Mouse (Mus musculus) MEL (cell line): Measurements from ENCODE around the gene Tmc8. TPM values are rescaled to one million over a fixed set of nuclear protein-coding genes. Genes with fewer than 3 reads are reported as not detected.
A peak's percentile ranks its signal among the peaks of the same experiment; 100 is the strongest.

Experiments
- DNase-seq: peaks from one replicate; pipeline ENCODE4 v3.0.0; 2011; ENCODE audit warnings: low read depth, low spot score
- H3K27ac ChIP-seq: 2 replicates; pipeline ENCODE4 v1.5.1; 2012; ENCODE audit warnings: low read depth, mild to moderate bottlenecking, control low read depth, low read length, moderate library complexity; ENCODE audit not compliant: control insufficient read depth
- H3K27me3 ChIP-seq, 2 experiments: fragments of 150-350 bp in 1 of 2; sonication (generic) in 1 of 2; 2 replicates each; pipeline ENCODE4 v1.6.1; 2012; ENCODE audit warnings: low read length in 2 of 2, mild to moderate bottlenecking in 2 of 2, improper control_type of control experiment in 1 of 2, moderate library complexity in 1 of 2; ENCODE audit not compliant: insufficient read depth in 2 of 2, control insufficient read depth in 1 of 2
- H3K36me3 ChIP-seq, 2 experiments: 2 replicates each; pipeline ENCODE4 v1.6.1; 2012 to 2014; ENCODE audit warnings: low read length in 2 of 2, improper control_type of control experiment in 1 of 2, inconsistent platforms in 1 of 2, mild to moderate bottlenecking in 1 of 2; ENCODE audit not compliant: insufficient read depth in 2 of 2, control insufficient read depth in 1 of 2
- H3K4me1 ChIP-seq, 2 experiments: fragments of 150-350 bp in 1 of 2; sonication (generic) in 1 of 2; 2 replicates each; pipeline ENCODE4 v1.6.1; 2012; ENCODE audit warnings: low read length in 2 of 2, improper control_type of control experiment in 1 of 2, mild to moderate bottlenecking in 1 of 2; ENCODE audit not compliant: insufficient read depth in 2 of 2, control insufficient read depth in 1 of 2
- H3K4me3 ChIP-seq, 2 experiments: fragments of 150-350 bp in 1 of 2; sonication (generic) in 1 of 2; 2 replicates each; pipeline ENCODE4 v1.5.1; 2012; ENCODE audit warnings: low read depth in 2 of 2, low read length in 2 of 2, mild to moderate bottlenecking in 2 of 2, moderate library complexity in 2 of 2, control low read depth in 1 of 2, improper control_type of control experiment in 1 of 2; ENCODE audit not compliant: control insufficient read depth in 1 of 2, insufficient read depth in 1 of 2
- H3K79me2 ChIP-seq: 2 replicates; pipeline ENCODE4 v1.6.1; 2012; ENCODE audit warnings: mild to moderate bottlenecking, low read length, moderate library complexity; ENCODE audit not compliant: control insufficient read depth, poor library complexity, insufficient read depth
- H3K9ac ChIP-seq: 2 replicates; pipeline ENCODE4 v1.6.1; 2012; ENCODE audit warnings: low read depth, mild to moderate bottlenecking, control low read depth, low read length, moderate library complexity; ENCODE audit not compliant: control insufficient read depth, poor library complexity, severe bottlenecking
- H3K9me3 ChIP-seq: fragments of 150-350 bp; sonication (generic); replicated peaks from 2 replicates; pipeline ENCODE4 v1.6.1; 2012; ENCODE audit warnings: mild to moderate bottlenecking, low read length, improper control_type of control experiment, moderate library complexity; ENCODE audit not compliant: insufficient read depth
- BHLHE40 ChIP-seq: IDR thresholded peaks from 2 replicates; pipeline ENCODE4 v1.6.1; 2012; ENCODE audit warnings: low read depth, mild to moderate bottlenecking, inconsistent platforms, low read length, improper control_type of control experiment, borderline replicate concordance
- CHD1 ChIP-seq: IDR thresholded peaks from 2 replicates; pipeline ENCODE4 v1.6.1; 2012; ENCODE audit warnings: low read depth, mild to moderate bottlenecking, inconsistent platforms, low read length, improper control_type of control experiment
- CHD2 ChIP-seq: IDR thresholded peaks from 2 replicates; pipeline ENCODE4 v1.6.1; 2011; ENCODE audit warnings: low read length, improper control_type of control experiment
- CTCF ChIP-seq, 3 experiments: IDR thresholded peaks in 2 of 3; conservative IDR thresholded peaks in 1 of 3; 2 replicates each; pipeline ENCODE4 v1.5.1; 2011 to 2012; ENCODE audit warnings: low read length in 3 of 3, low read depth in 2 of 3, mild to moderate bottlenecking in 2 of 3, improper control_type of control experiment in 1 of 3, inconsistent platforms in 1 of 3, mixed read lengths in 1 of 3, moderate library complexity in 1 of 3; ENCODE audit not compliant: control insufficient read depth in 1 of 3, insufficient read depth in 1 of 3, poor library complexity in 1 of 3, severe bottlenecking in 1 of 3
- E2F4 ChIP-seq: IDR thresholded peaks from 2 replicates; pipeline ENCODE4 v1.6.1; 2011; ENCODE audit warnings: low read depth, low read length, improper control_type of control experiment, borderline replicate concordance
- ELF1 ChIP-seq: IDR thresholded peaks from 2 replicates; pipeline ENCODE4 v1.6.1; 2014; ENCODE audit warnings: low read depth, mild to moderate bottlenecking, inconsistent platforms, low read length, improper control_type of control experiment, moderate library complexity
- EP300 ChIP-seq, 2 experiments: IDR thresholded peaks; 2 replicates each; pipeline ENCODE4 v1.6.1; 2011; ENCODE audit warnings: improper control_type of control experiment in 2 of 2, low read length in 2 of 2, low read depth in 1 of 2, mild to moderate bottlenecking in 1 of 2
- ETS1 ChIP-seq: IDR thresholded peaks from 2 replicates; pipeline ENCODE4 v1.6.1; 2012; ENCODE audit warnings: low read depth, mild to moderate bottlenecking, inconsistent platforms, low read length, improper control_type of control experiment, moderate library complexity
- GABPA ChIP-seq: IDR thresholded peaks from 2 replicates; pipeline ENCODE4 v1.6.1; 2012; ENCODE audit warnings: low read depth, mild to moderate bottlenecking, inconsistent platforms, low read length, improper control_type of control experiment, moderate library complexity
- GATA1 ChIP-seq: IDR thresholded peaks from 2 replicates; pipeline ENCODE4 v1.6.1; 2011; ENCODE audit warnings: low read depth, low read length, improper control_type of control experiment
- HCFC1 ChIP-seq: IDR thresholded peaks from 2 replicates; pipeline ENCODE4 v1.6.1; 2012; ENCODE audit warnings: low read depth, mild to moderate bottlenecking, inconsistent platforms, low read length, improper control_type of control experiment, moderate library complexity
- JUND ChIP-seq: IDR thresholded peaks from 2 replicates; pipeline ENCODE4 v1.6.1; 2011; ENCODE audit warnings: low read depth, mild to moderate bottlenecking, improper control_type of control experiment, low read length
- KAT2A ChIP-seq: conservative IDR thresholded peaks from 2 replicates; pipeline ENCODE4 v1.6.1; 2012; ENCODE audit warnings: low read depth, low read length, improper control_type of control experiment, inconsistent platforms
- MAFK ChIP-seq: IDR thresholded peaks from 2 replicates; pipeline ENCODE4 v1.6.1; 2011; ENCODE audit warnings: low read depth, mild to moderate bottlenecking, low read length, improper control_type of control experiment, borderline replicate concordance
- MAZ ChIP-seq: IDR thresholded peaks from 2 replicates; pipeline ENCODE4 v1.6.1; 2012; ENCODE audit warnings: low read depth, mild to moderate bottlenecking, inconsistent platforms, low read length, improper control_type of control experiment
- MEF2A ChIP-seq: IDR thresholded peaks from 2 replicates; pipeline ENCODE4 v1.6.1; 2014; ENCODE audit warnings: low read depth, mild to moderate bottlenecking, inconsistent platforms, low read length, improper control_type of control experiment; ENCODE audit not compliant: poor library complexity, insufficient replicate concordance, severe bottlenecking; ENCODE audit errors: extremely low read depth
- MXI1 ChIP-seq: IDR thresholded peaks from 2 replicates; pipeline ENCODE4 v1.6.1; 2011; ENCODE audit warnings: mild to moderate bottlenecking, low read depth, low read length, improper control_type of control experiment
- MYB ChIP-seq: IDR thresholded peaks from 2 replicates; pipeline ENCODE4 v1.6.1; 2011; ENCODE audit warnings: mild to moderate bottlenecking, low read depth, low read length, improper control_type of control experiment
- NELFE ChIP-seq: IDR thresholded peaks from 2 replicates; pipeline ENCODE4 v1.6.1; 2011; ENCODE audit warnings: low read depth, low read length, improper control_type of control experiment
- NRF1 ChIP-seq: IDR thresholded peaks from 2 replicates; pipeline ENCODE4 v1.6.1; 2014; ENCODE audit warnings: low read depth, mild to moderate bottlenecking, inconsistent platforms, low read length, improper control_type of control experiment, moderate library complexity; ENCODE audit not compliant: poor library complexity, insufficient read depth, severe bottlenecking
- POLR2AphosphoS2 ChIP-seq: IDR thresholded peaks from 2 replicates; pipeline ENCODE4 v1.6.1; 2011; ENCODE audit warnings: low read length, improper control_type of control experiment
- POLR2AphosphoS5 ChIP-seq: IDR thresholded peaks from 2 replicates; pipeline ENCODE4 v1.6.1; 2012; ENCODE audit warnings: low read depth, borderline replicate concordance, mild to moderate bottlenecking, inconsistent platforms, low read length, moderate library complexity, mixed read lengths
- RAD21 ChIP-seq: IDR thresholded peaks from 2 replicates; pipeline ENCODE4 v1.6.1; 2011; ENCODE audit warnings: mild to moderate bottlenecking, low read depth, low read length, improper control_type of control experiment
- RCOR1 ChIP-seq: IDR thresholded peaks from 2 replicates; pipeline ENCODE4 v1.6.1; 2012; ENCODE audit warnings: low read depth, mild to moderate bottlenecking, inconsistent platforms, low read length, improper control_type of control experiment
- SMC3 ChIP-seq: IDR thresholded peaks from 2 replicates; pipeline ENCODE4 v1.6.1; 2011; ENCODE audit warnings: low read depth, low read length, improper control_type of control experiment
- TAL1 ChIP-seq: IDR thresholded peaks from 2 replicates; pipeline ENCODE4 v1.6.1; 2012; ENCODE audit warnings: mild to moderate bottlenecking, inconsistent platforms, low read length, moderate library complexity, mixed read lengths
- TBP ChIP-seq: IDR thresholded peaks from 2 replicates; pipeline ENCODE4 v1.8.0; 2011; ENCODE audit warnings: low read depth, low read length, improper control_type of control experiment
- TCF12 ChIP-seq: IDR thresholded peaks from 2 replicates; pipeline ENCODE4 v1.6.1; 2014; ENCODE audit warnings: low read depth, mild to moderate bottlenecking, inconsistent platforms, low read length, improper control_type of control experiment, moderate library complexity
- UBTF ChIP-seq: IDR thresholded peaks from 2 replicates; pipeline ENCODE4 v1.6.1; 2012; ENCODE audit warnings: low read depth, mild to moderate bottlenecking, inconsistent platforms, low read length, improper control_type of control experiment, moderate library complexity, borderline replicate concordance; ENCODE audit not compliant: insufficient read depth
- USF2 ChIP-seq, 2 experiments: IDR thresholded peaks; 2 replicates each; pipeline ENCODE4 v1.6.1; 2011 to 2012; ENCODE audit warnings: improper control_type of control experiment in 2 of 2, low read length in 2 of 2, borderline replicate concordance in 1 of 2, inconsistent platforms in 1 of 2, low read depth in 1 of 2, mild to moderate bottlenecking in 1 of 2; ENCODE audit not compliant: insufficient read depth in 1 of 2
- ZC3H11A ChIP-seq: IDR thresholded peaks from 2 replicates; pipeline ENCODE4 v1.6.1; 2012; ENCODE audit warnings: low read depth, mild to moderate bottlenecking, inconsistent platforms, low read length, improper control_type of control experiment
- ZKSCAN1 ChIP-seq: IDR thresholded peaks from 2 replicates; pipeline ENCODE4 v1.6.1; 2012; ENCODE audit warnings: low read depth, mild to moderate bottlenecking, inconsistent platforms, low read length, improper control_type of control experiment, moderate library complexity
- ZMIZ1 ChIP-seq: IDR thresholded peaks from 2 replicates; pipeline ENCODE4 v1.6.1; 2012; ENCODE audit warnings: low read depth, mild to moderate bottlenecking, inconsistent platforms, low read length, improper control_type of control experiment, moderate library complexity
- ZNF384 ChIP-seq: IDR thresholded peaks from 2 replicates; pipeline ENCODE4 v1.6.1; 2012; ENCODE audit warnings: low read depth, mild to moderate bottlenecking, inconsistent platforms, low read length, improper control_type of control experiment
- polyA plus RNA-seq, 2 experiments: library from polyadenylated mRNA; stranded (reverse) in 1 of 2; unstranded in 1 of 2; fragments of >175 nt in 1 of 2; fragments of >200 nt in 1 of 2; gene quantifications; 2 replicates each; pipeline versions ENCODE4 v1.2.1 to v1.2.4; 2012; ENCODE audit warnings: low replicate concordance in 2 of 2, low read depth in 1 of 2; ENCODE audit not compliant: insufficient read length in 2 of 2, insufficient read depth in 1 of 2, missing spikeins in 1 of 2
- total RNA-seq: library from RNA; depleted of rRNA; stranded (reverse); fragments of 300-350 nt; gene quantifications from 2 replicates; pipeline ENCODE4 v1.2.3, GENCODE M21; 2012

The Tmc8 gene
- total and polyA plus RNA-seq, 3 experiments: 15.4 to 23.5 TPM; not detected in 1

DNA sequence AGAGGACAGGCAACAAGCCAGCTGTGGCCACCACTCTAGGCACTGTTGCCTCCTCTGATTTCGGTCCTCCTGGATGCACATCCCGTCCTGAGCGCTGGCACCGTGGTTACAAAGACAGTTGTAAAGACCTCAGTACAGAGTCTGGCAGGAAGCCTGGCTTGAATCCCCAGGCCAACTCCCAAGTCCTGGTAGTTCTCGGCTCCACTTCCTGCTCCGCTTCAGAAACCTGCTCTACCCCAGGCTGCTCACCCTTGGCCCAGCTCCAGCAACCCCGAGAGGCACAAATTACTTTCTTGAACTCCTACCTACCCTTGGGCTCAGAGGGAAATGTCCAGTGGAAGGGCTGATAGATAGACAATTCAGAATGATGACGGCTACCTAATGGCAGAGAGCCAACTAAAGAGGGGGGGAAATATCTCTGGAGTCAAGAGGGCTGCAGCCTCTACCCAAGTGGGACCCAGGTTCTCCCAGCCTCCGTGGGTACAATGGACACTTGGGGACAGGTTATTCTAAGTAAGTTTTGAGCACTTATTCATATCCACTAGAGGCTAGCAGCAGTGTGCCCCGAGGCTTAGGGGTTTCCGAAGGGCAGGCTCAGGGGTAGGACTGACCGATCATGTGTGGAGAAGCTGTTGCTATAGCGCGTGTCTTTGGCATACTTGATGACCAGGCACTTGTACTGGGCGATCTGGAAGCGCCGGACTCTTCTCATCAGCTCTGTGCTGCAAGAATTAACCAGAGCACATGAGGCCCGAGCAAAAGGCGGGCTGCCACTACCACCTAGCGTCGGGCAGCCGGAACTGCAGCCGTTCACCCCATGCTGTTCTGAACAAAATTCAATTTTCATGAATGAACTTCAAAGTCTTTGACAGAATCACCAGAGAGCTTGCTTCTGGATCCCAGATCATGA, 42.4 kb downstream of the Tmc8 start:
- H3K4me1 ChIP-seq: peaks cover 12 to 41% of the 10 kb centered on the region in 2 experiments
- DNase-seq: peak; percentile 93
- H3K4me3 ChIP-seq: peak overlapping the region; percentile 56 to 80
- peaks cover 4 to 26% of the 10 kb centered on the region in 2 experiments; a peak in 3 of 4 replicates for H3K36me3 ChIP-seq
- no peaks in the 10 kb centered on the region for H3K27me3 ChIP-seq
- H3K27ac ChIP-seq: peak overlapping the region; percentile 92
- H3K9me3 ChIP-seq: no peaks in the 10 kb centered on the region
- H3K9ac ChIP-seq: peak overlapping the region; percentile 95
- H3K79me2 ChIP-seq: peaks cover 24% of the 10 kb centered on the region
- no peak for TF ChIP-seq ZKSCAN1
- no peak for TF ChIP-seq MAFK
- no peak for TF ChIP-seq USF2 (IDR thresholded peaks at IDR 0.05; ENCODE audit: borderline replicate concordance in 1 of 2, insufficient read depth in 1 of 2, low read depth in 1 of 2, low read length in 2 of 2)
- TF ChIP-seq HCFC1: peak; percentile 39; the same call in 1 of the 2 replicates
- TF ChIP-seq E2F4: peak; percentile 71; the same call in 1 of the 2 replicates
- no peak; the same call in 1 of the 2 replicates for TF ChIP-seq ETS1
- no peak for TF ChIP-seq GABPA
- peak; percentile 88 for TF ChIP-seq RAD21
- TF ChIP-seq KAT2A: no peak
- TF ChIP-seq MAZ: no peak; the same call in none of the 2 replicates
- peak; percentile 74; the same call in 1 of the 2 replicates for TF ChIP-seq CHD1
- no peak for TF ChIP-seq GATA1
- TF ChIP-seq ZC3H11A: peak; percentile 78
- peak; percentile 22; the same call in 1 of the 2 replicates for TF ChIP-seq POLR2AphosphoS2
- no peak for TF ChIP-seq MEF2A
- TF ChIP-seq TCF12: no peak
- no peak for TF ChIP-seq TAL1
- TF ChIP-seq UBTF: no peak
- 0 out of 2 replicates have a peak, but pooled peaks have one; percentile 8 for TF ChIP-seq TBP
- TF ChIP-seq ELF1: peak; percentile 34; the same call in 1 of the 2 replicates
- TF ChIP-seq MYB: no peak
- TF ChIP-seq POLR2AphosphoS5: no peak
- no peak for TF ChIP-seq CHD2
- no peak for TF ChIP-seq ZNF384
- no peak; a peak in 1 of 4 replicates for TF ChIP-seq EP300 (IDR thresholded peaks at IDR 0.05; ENCODE audit: low read depth in 1 of 2, low read length in 2 of 2)
- no peak for TF ChIP-seq JUND
- TF ChIP-seq MXI1: peak; percentile 77
- TF ChIP-seq NRF1: no peak
- peak; percentile 53; the same call in 1 of the 2 replicates for TF ChIP-seq ZMIZ1
- TF ChIP-seq NELFE: no peak
- TF ChIP-seq RCOR1: no peak
- no peak for TF ChIP-seq BHLHE40
- peak; percentile 80 to 95 (median 87) for TF ChIP-seq CTCF (IDR thresholded peaks at IDR 0.05 in 2 of 3, conservative IDR thresholded peaks at IDR 0.05 in 1 of 3; ENCODE audit: control insufficient read depth in 1 of 3, insufficient read depth in 1 of 3, low read depth in 2 of 3, low read length in 3 of 3, poor library complexity in 1 of 3, severe bottlenecking in 1 of 3)
- TF ChIP-seq SMC3: peak; percentile 73
